Mouse (Mus musculus) heart, adult 18-20 months (tissue): Measurements from ENCODE around the gene Isy1. TPM values are rescaled to one million over a fixed set of nuclear protein-coding genes. Genes with fewer than 3 reads are reported as not detected.
A peak's percentile ranks its signal among the peaks of the same experiment; 100 is the strongest.
"Not testable (repeated sequence)": the region's sequence is repeated elsewhere in the genome, so short reads cannot be mapped to it uniquely, and the experiment has no call there.

ENCODE experiments used
- DNase-seq, 2 experiments: peaks; one replicate each; pipeline ENCODE4 v3.0.0; 2021 to 2022; ENCODE audit warnings: mixed read lengths in 1 of 2
- total RNA-seq, 2 experiments: library from RNA; stranded (reverse); gene quantifications; 2 replicates each; pipeline ENCODE4 v1.2.3; 2021

Isy1 gene
- total RNA-seq, 2 experiments from 2014 or later = 21.1 to 23.9 TPM

- peak in 1 of 2 experiments; percentile 39 for DNase-seq
Measured at GRCm38 (mm10) chr6:87778294-87779173, 60.1 kb downstream of the Isy1 start.

- DNase-seq = no peak
Measured at GRCm38 (mm10) chr6:87777842-87778241, 60.8 kb downstream of the Isy1 start, which contains the start of gene Gp9. TSS of gene Gp9 (plus strand) at chr6:87778072.

- no peak for DNase-seq
Measured at GRCm38 (mm10) chr6:87776663-87777062, 61.9 kb downstream of the Isy1 start.

- DNase-seq = no peak
Measured at GRCm38 (mm10) chr6:87775588-87776245, 62.9 kb downstream of the Isy1 start.

- no peak for DNase-seq
Measured at GRCm38 (mm10) chr6:87774909-87775308, 63.7 kb downstream of the Isy1 start.

- DNase-seq = no peak
Measured at GRCm38 (mm10) chr6:87774466-87774865, 64.1 kb downstream of the Isy1 start.

- no peak for DNase-seq
Measured at GRCm38 (mm10) chr6:87770626-87771025, 68.0 kb downstream of the Isy1 start.

GRCm38 (mm10) chr6:87764296-87764695 is 74.3 kb downstream of the Isy1 start:
- DNase-seq = not testable (repeated sequence)

Other genes starting within 250 kb of the Isy1 start
- gene Prokr1, start 248.1 kb downstream of the Isy1 start, total RNA-seq = under 1 TPM; 0.46 to 0.69 TPM
- 1 to 10 TPM; 2.2 to 3.0 TPM for gene Aplf, start 166.6 kb downstream of the Isy1 start, total RNA-seq
- gene Efcc1, start 107.9 kb downstream of the Isy1 start, total RNA-seq = 1 to 10 TPM in 1 of 2 experiments, under 1 TPM in 1; 0.94 to 1.3 TPM
- gene Gp9, start 60.7 kb downstream of the Isy1 start, total RNA-seq = 1 to 10 TPM; 1.2 TPM
- 10 to 100 TPM in 1 of 2 experiments, 1 to 10 TPM in 1; 7.6 to 10.2 TPM for gene Rab43, start 26.6 kb downstream of the Isy1 start, total RNA-seq
- 1 to 10 TPM in 1 of 2 experiments, under 1 TPM in 1; 0.74 to 1.3 TPM for gene Gm45140, start 3.0 kb downstream of the Isy1 start, total RNA-seq
- gene Cnbp, start 12.3 kb upstream of the Isy1 start, total RNA-seq = 100 to 1,000 TPM; 335 to 351 TPM
- gene Copg1, start 49.0 kb upstream of the Isy1 start, total RNA-seq = 10 to 100 TPM; 38.9 to 39.3 TPM
- gene Hmces, start 75.1 kb upstream of the Isy1 start, total RNA-seq = 10 to 100 TPM; 10.8 to 12.2 TPM
- 1 to 10 TPM in 1 of 2 experiments, under 1 TPM in 1; 0.94 to 1.1 TPM for gene H1fx, start 142.8 kb upstream of the Isy1 start, total RNA-seq
- gene Rab7, start 206.5 kb upstream of the Isy1 start, total RNA-seq = 100 to 1,000 TPM; 271 to 283 TPM
- 100 to 1,000 TPM; 104 to 108 TPM for gene Rpn1, start 245.7 kb upstream of the Isy1 start, total RNA-seq